Mouse (Mus musculus) limb, embryonic 15.5 days (tissue): ENCODE results near the gene Fastkd5. TPM values are rescaled to one million over a fixed set of nuclear protein-coding genes. Genes with fewer than 3 reads are reported as not detected.

Experiments used
- ATAC-seq: fragments of 200-750 bp; cut with Nextera tagmentation; 2 replicates; pipeline ENCODE4 v1.8.0; 2017; ENCODE audit warnings: low read depth, moderate TSS enrichment; ENCODE audit not compliant: insufficient number of reproducible peaks, low FRiP score, low TSS enrichment
- H3K27ac ChIP-seq: fragments of 300-500 bp; sonication (generic); 2 replicates; pipeline ENCODE4 v1.5.1; 2015; ENCODE audit warnings: moderate library complexity, mild to moderate bottlenecking, inconsistent platforms
- H3K27me3 ChIP-seq: fragments of 300-500 bp; sonication (generic); 2 replicates; pipeline ENCODE4 v1.6.1; 2015; ENCODE audit warnings: inconsistent platforms
- H3K36me3 ChIP-seq: fragments of 300-500 bp; sonication (generic); 2 replicates; pipeline ENCODE4 v1.6.1; 2015; ENCODE audit warnings: inconsistent platforms
- H3K4me1 ChIP-seq: fragments of 300-500 bp; sonication (generic); 2 replicates; pipeline ENCODE4 v1.6.1; 2015; ENCODE audit warnings: inconsistent platforms
- H3K4me2 ChIP-seq: fragments of 300-500 bp; sonication (generic); 2 replicates; pipeline ENCODE4 v1.6.1; 2015; ENCODE audit warnings: mild to moderate bottlenecking, inconsistent platforms
- H3K4me3 ChIP-seq: fragments of 300-500 bp; sonication (generic); 2 replicates; pipeline ENCODE4 v1.5.1; 2015; ENCODE audit warnings: mild to moderate bottlenecking, inconsistent platforms
- H3K9ac ChIP-seq: fragments of 300-500 bp; sonication (generic); 2 replicates; pipeline ENCODE4 v1.6.1; 2015; ENCODE audit warnings: inconsistent platforms
- H3K9me3 ChIP-seq: fragments of 300-500 bp; sonication (generic); 2 replicates; pipeline ENCODE4 v1.6.1; 2016; ENCODE audit warnings: inconsistent platforms
- WGBS: fragments of 180-500 bp; shearing (Covaris S2); methylation state at CpG from one replicate; pipeline ENCODE4 v1.1.7; 2015; 5-methylcytosine and 5-hydroxymethylcytosine counted together
- polyA plus RNA-seq: library from polyadenylated mRNA; unstranded; fragments of >200 nt; fragmentation: Nextera tagmentation; extraction: Ambion mirVana; gene quantifications from 2 replicates; pipeline ENCODE4 v1.2.1, GENCODE M21; 2015

Gene Fastkd5
- polyA plus RNA-seq, 1 experiment from 2014 or later: 14.1 TPM

DNA sequence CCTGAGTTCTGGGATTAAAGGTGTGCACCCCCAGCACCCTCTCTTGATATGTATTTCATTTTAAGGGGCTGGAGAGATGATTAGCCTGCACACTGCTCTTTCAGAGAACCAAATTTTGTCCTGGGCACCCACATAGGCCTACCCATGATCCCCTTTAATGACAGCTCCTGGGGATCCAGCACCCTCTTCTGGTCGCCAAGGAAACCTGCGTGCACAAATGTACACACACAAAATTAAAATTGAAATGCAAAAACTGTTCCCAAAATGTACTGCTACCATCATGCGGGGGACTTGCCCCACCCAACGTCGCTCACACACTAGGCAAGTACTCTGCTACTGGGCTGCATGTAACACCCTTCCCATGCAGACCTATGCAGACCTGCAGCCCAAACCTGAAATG is 54.9 kb downstream of the Fastkd5 start:
- Histone ChIP-seq H3K9me3 (no peaks in the 10 kb centered on the region), H3K9ac (no peak overlapping the region), H3K4me1 (peaks cover 21% of the 10 kb centered on the region), H3K36me3 (no peaks in the 10 kb centered on the region), H3K4me3 (no peak overlapping the region), H3K27ac (no peak overlapping the region), H3K27me3 (peaks cover 55% of the 10 kb centered on the region), H3K4me2 (no peak overlapping the region)
- no peak for ATAC-seq
- 77% methylated on average over 5 of the region's 5 CpGs for WGBS

DNA sequence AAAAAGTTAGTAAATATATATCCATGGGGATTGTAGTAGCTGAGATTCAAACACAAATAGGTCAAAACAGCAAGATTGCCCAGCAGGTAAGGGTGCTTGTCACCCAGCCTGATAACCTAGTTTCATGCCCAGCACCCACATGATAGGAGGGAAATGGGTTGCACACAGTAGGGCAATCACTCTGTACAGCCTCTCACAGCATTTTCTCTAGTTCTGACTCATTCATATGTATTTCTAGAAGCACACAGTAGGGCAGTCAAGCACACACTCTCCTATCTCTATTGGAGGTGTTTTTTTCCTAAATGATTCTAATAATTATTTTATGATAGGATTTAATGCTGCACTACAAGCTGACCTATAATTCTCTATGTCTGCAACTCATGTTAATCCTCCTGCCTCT is 59.9 kb downstream of the Fastkd5 start:
- H3K4me1 ChIP-seq: peaks cover 11% of the 10 kb centered on the region
- no peaks in the 10 kb centered on the region for H3K9me3 ChIP-seq
- H3K36me3 ChIP-seq: peaks cover 16% of the 10 kb centered on the region
- H3K27me3 ChIP-seq: peaks cover 5% of the 10 kb centered on the region
- H3K4me2 ChIP-seq: no peak overlapping the region
- no peak overlapping the region for H3K4me3 ChIP-seq
- no peak overlapping the region for H3K27ac ChIP-seq
- H3K9ac ChIP-seq: no peak overlapping the region
- no peak for ATAC-seq

DNA sequence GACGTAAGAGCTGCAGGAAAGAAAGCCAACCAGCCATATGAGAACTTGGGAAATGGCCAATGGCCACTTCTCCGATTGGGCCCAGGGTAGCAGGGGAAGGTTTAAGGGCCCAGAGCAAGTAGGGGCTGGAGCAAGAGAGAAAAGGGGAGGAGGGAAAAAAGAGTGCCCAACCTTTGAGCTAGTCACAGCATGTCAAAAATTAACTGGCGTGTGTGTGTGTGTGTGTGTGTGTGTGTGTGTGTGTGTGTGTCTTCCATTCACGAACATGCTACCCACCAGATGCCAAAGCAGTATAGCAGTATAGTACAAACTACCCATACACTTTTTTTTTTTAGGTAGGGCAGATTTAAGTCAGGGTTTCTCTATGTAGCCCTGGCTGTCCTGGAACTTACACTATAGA is 60.9 kb downstream of the Fastkd5 start:
- Histone ChIP-seq H3K4me1 (peaks cover 18% of the 10 kb centered on the region), H3K36me3 (peaks cover 16% of the 10 kb centered on the region), H3K27me3 (no peaks in the 10 kb centered on the region), H3K9me3 (no peaks in the 10 kb centered on the region), H3K9ac (no peak overlapping the region), H3K4me3 (no peak overlapping the region), H3K27ac (no peak overlapping the region), H3K4me2 (no peak overlapping the region)
- ATAC-seq: no peak
- WGBS: 66% methylated on average over 4 of the region's 4 CpGs

DNA sequence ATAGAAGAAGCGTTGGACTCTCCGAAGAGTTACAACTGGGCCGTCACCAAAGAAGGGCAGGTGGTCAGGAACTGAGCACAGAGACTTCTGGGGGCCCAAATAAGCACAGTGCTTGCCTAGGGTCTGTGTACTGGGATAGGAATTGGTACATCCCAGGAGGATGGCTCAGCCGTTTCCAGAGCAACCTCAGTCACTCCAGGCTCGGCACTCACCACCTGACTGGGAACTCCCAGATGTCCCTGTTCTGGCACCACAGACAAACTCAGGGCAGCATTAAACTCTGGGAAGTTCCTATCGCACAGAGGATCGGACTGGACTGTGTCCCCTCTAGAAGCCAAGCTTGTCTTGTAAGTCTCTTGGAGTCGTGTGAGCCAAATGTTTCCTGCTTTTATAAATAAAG is 64.8 kb downstream of the Fastkd5 start:
- Histone ChIP-seq H3K36me3 (peaks cover 17% of the 10 kb centered on the region), H3K4me2 (peak overlapping the region; percentile 80), H3K4me3 (peak overlapping the region; percentile 86; the same call in 1 of the 2 replicates), H3K27me3 (no peaks in the 10 kb centered on the region), H3K4me1 (peaks cover 26% of the 10 kb centered on the region), H3K9me3 (no peaks in the 10 kb centered on the region), H3K27ac (no peak overlapping the region), H3K9ac (peak overlapping the region; percentile 90; the same call in 1 of the 2 replicates)
- ATAC-seq: no peak
- WGBS: 66% methylated on average over 8 of the region's 8 CpGs

DNA sequence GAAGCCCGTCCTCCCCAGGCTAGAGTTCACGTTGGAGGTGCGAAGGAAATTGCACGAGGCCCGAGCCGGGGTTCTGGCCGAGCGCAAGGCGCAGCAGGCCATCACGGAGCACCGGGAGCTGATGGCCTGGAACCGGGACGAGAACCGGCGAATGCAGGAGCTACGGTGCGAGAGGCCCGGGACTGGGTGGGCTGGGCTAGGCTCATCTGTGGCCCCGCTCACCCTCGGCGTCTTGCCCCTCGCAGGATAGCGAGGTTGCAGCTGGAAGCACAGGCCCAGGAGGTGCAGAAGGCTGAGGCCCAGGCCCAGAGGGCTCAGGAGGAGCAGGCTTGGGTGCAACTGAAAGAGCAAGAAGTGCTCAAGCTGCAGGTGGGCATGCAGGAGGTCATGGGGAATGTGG is 65.8 kb downstream of the Fastkd5 start:
- H3K4me2 ChIP-seq: peak overlapping the region; percentile 80
- no peaks in the 10 kb centered on the region for H3K9me3 ChIP-seq
- H3K27ac ChIP-seq: peak overlapping the region; percentile 54; the same call in 1 of the 2 replicates
- peak overlapping the region; percentile 90 for H3K9ac ChIP-seq
- H3K36me3 ChIP-seq: peaks cover 23% of the 10 kb centered on the region
- no peak for ATAC-seq
- peaks cover 26% of the 10 kb centered on the region for H3K4me1 ChIP-seq
- WGBS: under 1% methylated on average over 23 of the region's 23 CpGs
- peak overlapping the region; percentile 86 for H3K4me3 ChIP-seq
- H3K27me3 ChIP-seq: no peaks in the 10 kb centered on the region

Other genes starting within 250 kb of the Fastkd5 start
- 145 and 151 TPM in 2 replicates for gene Cpxm1, start 232.5 kb downstream of the Fastkd5 start, polyA plus RNA-seq
- not detected in 2 replicates for gene Gm28372, start 224.8 kb downstream of the Fastkd5 start, polyA plus RNA-seq
- 0.37 TPM in 1 of 2 replicates, not detected in the other for gene 1700020A23Rik, start 224.8 kb downstream of the Fastkd5 start, polyA plus RNA-seq
- 0.14 and 0.15 TPM in 2 replicates for gene Tmem239, start 223.5 kb downstream of the Fastkd5 start, polyA plus RNA-seq
- 94.2 and 106 TPM in 2 replicates for gene Vps16, start 205.7 kb downstream of the Fastkd5 start, polyA plus RNA-seq
- 16.2 and 17.2 TPM in 2 replicates for gene Pced1a, start 205.3 kb downstream of the Fastkd5 start, polyA plus RNA-seq
- 86.6 and 106 TPM in 2 replicates for gene Ptpra, start 179.7 kb downstream of the Fastkd5 start, polyA plus RNA-seq
- gene Mrps26, start 66.3 kb downstream of the Fastkd5 start, polyA plus RNA-seq: 93.6 and 101 TPM in 2 replicates
- not detected in 2 replicates for gene Oxt, start 53.9 kb downstream of the Fastkd5 start, polyA plus RNA-seq
- not detected in 2 replicates for gene Avp, start 47.5 kb downstream of the Fastkd5 start, polyA plus RNA-seq
- gene Ubox5, start within 50 bp of the Fastkd5 start, polyA plus RNA-seq: 10.8 and 11.0 TPM in 2 replicates
- gene Lzts3, start 12.8 kb upstream of the Fastkd5 start, polyA plus RNA-seq: 4.0 and 4.5 TPM in 2 replicates
- gene Ddrgk1, start 34.6 kb upstream of the Fastkd5 start, polyA plus RNA-seq: 69.6 and 71.7 TPM in 2 replicates
- gene Itpa, start 37.6 kb upstream of the Fastkd5 start, polyA plus RNA-seq: 90.9 and 99.1 TPM in 2 replicates
- 2.6 and 2.9 TPM in 2 replicates for gene Slc4a11, start 67.5 kb upstream of the Fastkd5 start, polyA plus RNA-seq